Mouse (Mus musculus) left cerebral cortex, adult 18-20 months (tissue): ENCODE measurements around the gene Olfr1369-ps1. TPM values are rescaled to one million over a fixed set of nuclear protein-coding genes. Genes with fewer than 3 reads are reported as not detected.
"Not testable (repeated sequence)": the region's sequence is repeated elsewhere in the genome, so short reads cannot be mapped to it uniquely, and the experiment has no call there.

ENCODE experiments used
- DNase-seq, 2 experiments: peaks; one replicate each; pipeline ENCODE4 v3.0.0; 2021 to 2022; ENCODE audit warnings: low spot score in 2 of 2, mixed read lengths in 1 of 2
- long read RNA-seq, 2 experiments: library from polyadenylated mRNA; stranded (forward); transcript quantifications; one replicate each; pipeline ENCODE4 v2.0.0; 2021
- total RNA-seq, 2 experiments: library from RNA; stranded (reverse); gene quantifications; 2 replicates each; pipeline ENCODE4 v1.2.3; 2021

Gene Olfr1369-ps1
- not detected for total RNA-seq
- long read RNA-seq, experiment 1, result 0 reads
- long read RNA-seq, experiment 2, result 0 reads

GRCm38 (mm10) chr13:21111183-21111582 lies at the start of gene Olfr1369-ps1:
Gene Olfr1369-ps1 (plus strand): TSS chr13:21111483.
- not testable (repeated sequence) for DNase-seq

DNA sequence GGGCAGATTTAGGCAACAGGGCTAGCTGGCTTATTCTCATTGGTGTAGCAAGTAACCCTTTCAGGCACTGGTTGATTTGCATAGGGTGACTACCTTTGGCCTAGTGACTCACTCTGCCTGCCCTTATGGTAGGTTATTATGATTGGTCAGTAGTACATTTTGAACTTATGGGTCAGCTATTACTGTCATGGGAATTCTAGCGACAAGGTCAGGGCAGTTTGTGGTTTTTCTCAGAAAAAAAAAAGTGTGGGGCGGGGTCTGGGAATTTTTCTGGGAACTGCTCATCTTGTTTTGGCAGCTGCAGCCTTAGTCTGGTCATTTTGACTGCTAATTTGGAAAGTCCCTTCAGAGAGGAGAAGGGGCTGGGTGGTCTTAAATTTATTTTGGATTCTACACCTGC lies 45.3 kb upstream of the Olfr1369-ps1 start:
- no peak for DNase-seq

GRCm38 (mm10) chr13:21074847-21075246 lies 36.4 kb upstream of the Olfr1369-ps1 start, which contains the start of gene Olfr1370:
Gene Olfr1370 (minus strand): TSS chr13:21074947.
- DNase-seq, result no peak

- no peak for DNase-seq
Measured at GRCm38 (mm10) chr13:21082686-21083085, 28.6 kb upstream of the Olfr1369-ps1 start.

- no peak for DNase-seq
Measured at GRCm38 (mm10) chr13:21109759-21110158, 1.5 kb upstream of the Olfr1369-ps1 start.

- no peak for DNase-seq
Measured at GRCm38 (mm10) chr13:21110441-21110840, 842 bp upstream of the Olfr1369-ps1 start.

DNA sequence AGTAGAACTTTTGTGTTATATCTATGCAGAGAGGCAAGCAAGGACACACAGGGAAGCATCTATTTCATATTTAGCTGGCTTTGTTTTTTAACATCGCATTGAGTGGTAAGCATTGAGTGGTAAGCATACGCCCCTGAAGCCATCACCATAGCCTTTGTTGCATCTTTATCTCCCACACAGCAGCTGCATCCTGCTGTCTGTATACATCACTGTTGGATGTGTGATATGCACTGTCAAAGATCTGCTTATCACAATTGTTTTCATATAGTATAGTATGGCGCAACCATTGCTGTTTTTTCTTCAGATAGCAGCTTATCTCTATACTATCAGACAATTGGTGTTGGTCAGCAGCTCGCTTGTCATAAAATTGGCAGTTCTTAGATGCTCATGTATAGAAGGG lies 2.8 kb downstream of the Olfr1369-ps1 start:
- no peak for DNase-seq

DNA sequence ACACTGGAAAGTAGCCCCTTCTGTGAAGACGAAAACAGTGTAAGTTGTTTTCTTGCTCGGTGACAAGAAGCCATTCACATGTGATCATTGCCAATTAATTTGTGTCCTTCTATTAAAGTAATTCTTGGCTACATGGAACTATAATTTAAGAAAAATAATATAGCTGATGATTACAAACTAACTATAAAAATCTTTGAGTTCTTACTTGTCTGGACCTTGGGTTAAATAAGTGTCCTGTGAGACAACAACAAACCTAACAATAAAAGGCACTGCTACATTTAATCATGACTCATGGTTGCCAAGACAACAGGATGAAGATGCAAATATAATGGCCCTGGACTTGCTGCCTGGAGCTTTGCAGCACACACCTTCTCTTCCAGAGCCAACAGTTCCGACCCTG lies 18.1 kb downstream of the Olfr1369-ps1 start, which contains the start of gene Olfr263:
Gene Olfr263 (plus strand): TSS at position 301 of the 400 bp plus-strand sequence.
- not testable (repeated sequence) for DNase-seq

DNA sequence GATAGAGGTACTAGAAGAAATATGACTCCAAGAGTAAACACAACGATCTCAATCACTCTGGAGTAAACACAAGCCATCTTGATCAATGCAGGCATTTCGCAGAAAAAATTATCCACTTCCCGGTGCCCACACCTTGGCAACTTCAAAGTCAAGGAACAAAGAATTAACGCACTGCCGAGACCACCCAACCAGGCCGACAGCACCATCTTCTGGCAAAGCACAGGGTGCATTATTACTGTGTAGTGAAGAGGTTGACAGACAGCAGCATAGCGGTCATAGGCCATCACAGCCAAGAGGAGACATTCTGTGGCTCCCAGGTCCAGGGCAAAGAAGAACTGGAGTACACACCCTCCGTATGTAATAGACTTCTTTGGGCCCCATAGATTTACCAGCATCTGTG lies 31.1 kb downstream of the Olfr1369-ps1 start:
- no peak for DNase-seq

DNA sequence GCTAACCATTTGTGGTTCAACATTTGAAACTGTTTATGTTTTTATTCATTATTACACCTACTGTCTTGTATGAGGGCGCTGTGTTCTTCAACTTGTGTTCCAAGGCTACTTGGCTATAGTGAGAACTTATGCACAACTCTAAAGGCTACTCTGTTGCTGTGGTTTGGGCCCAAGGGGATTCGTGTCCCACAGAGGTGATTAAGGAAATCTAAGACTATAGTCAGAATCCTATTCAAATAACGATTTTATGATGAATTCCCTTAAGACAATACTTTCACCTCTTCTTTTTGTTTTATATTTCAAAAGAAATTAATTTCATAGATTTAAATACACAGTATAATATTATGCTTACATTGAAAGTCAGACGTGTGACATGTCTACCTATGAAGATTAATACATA lies 34.5 kb downstream of the Olfr1369-ps1 start, which contains the start of gene Olfr1368:
Gene Olfr1368 (minus strand): TSS at position 101 of the 400 bp plus-strand sequence.
- no peak for DNase-seq

DNA sequence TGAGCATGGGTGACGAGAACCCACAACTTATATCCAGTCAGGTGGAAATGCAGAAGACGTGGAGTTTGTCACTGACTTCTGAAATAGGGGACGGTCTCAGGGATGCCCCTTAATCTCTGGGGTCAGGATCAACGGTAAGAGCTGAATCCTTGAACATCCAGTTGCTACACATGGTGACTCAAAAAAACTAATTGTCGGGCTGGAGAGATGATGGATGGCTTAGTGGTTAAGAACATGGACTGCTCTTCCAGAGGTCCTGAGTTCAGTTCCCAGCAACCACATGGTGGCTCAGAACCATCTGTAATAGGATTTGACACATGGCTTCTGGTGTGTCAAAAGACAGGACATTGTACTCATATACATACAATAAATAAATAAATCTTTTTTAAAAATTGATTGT lies 44.6 kb downstream of the Olfr1369-ps1 start:
- DNase-seq, result no peak

GRCm38 (mm10) chr13:21158071-21158470 lies 46.8 kb downstream of the Olfr1369-ps1 start:
- DNase-seq, result no peak

GRCm38 (mm10) chr13:21158785-21159474 lies 47.6 kb downstream of the Olfr1369-ps1 start:
- peak; percentile 85 to 89 for DNase-seq

- no peak for DNase-seq
Measured at GRCm38 (mm10) chr13:21159475-21159819, 48.2 kb downstream of the Olfr1369-ps1 start.

DNA sequence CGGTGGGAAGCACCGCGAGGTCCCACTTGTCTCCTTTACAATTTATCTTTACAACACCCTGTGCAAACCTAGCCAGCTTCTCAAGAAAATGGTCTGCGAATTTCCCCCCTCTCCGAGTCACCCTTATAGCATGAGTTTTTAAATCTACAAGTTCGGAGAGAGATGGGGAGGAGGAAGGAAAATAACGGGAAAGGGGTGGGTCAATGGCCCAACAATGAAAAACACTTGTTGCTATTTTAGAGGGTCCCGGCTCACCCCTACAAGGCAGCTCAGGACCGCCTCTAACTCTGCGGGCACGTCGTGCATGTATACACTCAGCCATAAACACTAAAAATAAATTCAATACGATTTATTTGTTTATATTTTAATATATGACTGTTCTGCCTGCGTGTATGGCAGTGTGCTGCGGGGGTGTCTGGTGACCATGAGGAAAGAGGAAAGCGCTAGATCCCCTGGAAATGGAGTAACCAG lies 48.8 kb downstream of the Olfr1369-ps1 start:
- no peak for DNase-seq

DNA sequence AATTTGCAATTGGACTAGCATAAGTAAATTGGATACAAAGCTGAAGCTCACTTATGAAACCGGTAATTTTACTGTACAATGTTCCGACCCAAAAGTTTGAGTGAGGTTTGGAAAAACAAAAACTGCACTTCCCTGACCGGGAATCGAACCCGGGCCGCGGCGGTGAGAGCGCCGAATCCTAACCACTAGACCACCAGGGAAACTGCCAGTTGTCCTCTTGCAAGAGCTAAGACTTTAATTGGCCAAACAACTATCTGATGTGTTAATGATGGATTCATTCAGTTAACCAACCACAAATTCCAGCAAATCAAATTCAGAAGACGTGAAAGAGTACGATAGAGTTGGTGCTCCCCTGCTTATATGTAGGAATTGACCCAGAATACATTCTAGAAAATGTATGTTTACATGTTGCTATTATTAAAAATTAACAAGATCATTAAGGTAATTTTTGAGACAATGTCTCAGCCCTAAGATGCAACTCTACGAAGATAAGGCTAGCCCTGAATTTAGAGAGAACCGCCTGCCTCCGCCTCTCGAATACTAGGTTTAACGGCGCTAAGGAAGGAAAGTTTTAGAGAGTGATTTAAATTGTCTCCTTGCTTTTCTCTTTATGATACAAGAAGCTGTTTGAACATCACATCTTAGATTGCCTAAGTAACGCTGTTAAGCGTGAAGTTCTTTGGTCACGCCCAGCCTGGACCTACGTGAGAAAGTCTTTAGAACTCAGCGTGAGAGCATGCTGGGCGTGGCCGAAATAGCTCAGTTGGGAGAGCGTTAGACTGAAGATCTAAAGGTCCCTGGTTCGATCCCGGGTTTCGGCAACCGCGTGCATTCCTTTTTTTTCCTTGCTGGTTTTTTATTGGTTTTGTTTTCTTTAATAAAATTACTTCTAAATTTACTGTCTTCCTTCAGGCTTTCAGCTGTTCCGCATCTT lies 49.6 kb downstream of the Olfr1369-ps1 start:
- DNase-seq, result peak; percentile 92 to 95

DNA sequence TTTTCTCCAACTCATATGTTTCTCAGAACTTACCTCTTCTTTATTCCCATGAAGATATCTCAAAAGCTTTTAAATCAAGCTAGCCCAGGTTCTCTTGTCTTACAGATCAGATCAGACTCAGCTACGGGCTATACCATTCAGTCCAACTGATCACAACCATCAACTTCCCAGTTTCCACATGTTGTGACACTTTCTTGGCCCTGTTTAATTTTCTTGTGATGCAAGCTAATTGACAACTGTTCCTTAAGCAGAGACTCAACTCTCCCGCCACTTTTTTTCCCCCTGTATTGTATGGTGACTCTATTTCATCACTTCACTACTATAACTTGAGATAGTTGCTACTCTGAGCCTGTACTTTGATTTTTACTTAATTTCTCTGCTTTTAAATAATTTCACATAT lies 50.3 kb downstream of the Olfr1369-ps1 start:
- no peak for DNase-seq

DNA sequence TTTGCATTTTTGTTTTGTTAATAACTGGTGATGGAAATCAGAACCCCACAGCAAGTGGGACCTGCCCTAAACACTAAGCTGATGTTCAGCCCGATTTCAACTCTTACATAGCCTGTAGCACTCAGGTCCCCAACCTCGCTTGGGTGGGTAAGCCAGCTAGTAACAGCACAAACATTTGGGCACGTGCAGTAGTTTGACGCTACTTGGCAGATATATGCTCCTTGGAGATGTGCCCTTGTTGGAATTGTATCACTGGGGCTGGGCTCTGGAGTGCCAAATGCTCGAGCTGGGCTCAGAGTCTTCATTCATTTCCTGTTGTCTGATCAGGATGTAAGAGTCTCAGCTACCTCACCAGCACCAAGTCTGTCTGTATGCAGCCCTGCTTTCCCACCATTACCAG lies 51.3 kb downstream of the Olfr1369-ps1 start:
- DNase-seq, result no peak

DNA sequence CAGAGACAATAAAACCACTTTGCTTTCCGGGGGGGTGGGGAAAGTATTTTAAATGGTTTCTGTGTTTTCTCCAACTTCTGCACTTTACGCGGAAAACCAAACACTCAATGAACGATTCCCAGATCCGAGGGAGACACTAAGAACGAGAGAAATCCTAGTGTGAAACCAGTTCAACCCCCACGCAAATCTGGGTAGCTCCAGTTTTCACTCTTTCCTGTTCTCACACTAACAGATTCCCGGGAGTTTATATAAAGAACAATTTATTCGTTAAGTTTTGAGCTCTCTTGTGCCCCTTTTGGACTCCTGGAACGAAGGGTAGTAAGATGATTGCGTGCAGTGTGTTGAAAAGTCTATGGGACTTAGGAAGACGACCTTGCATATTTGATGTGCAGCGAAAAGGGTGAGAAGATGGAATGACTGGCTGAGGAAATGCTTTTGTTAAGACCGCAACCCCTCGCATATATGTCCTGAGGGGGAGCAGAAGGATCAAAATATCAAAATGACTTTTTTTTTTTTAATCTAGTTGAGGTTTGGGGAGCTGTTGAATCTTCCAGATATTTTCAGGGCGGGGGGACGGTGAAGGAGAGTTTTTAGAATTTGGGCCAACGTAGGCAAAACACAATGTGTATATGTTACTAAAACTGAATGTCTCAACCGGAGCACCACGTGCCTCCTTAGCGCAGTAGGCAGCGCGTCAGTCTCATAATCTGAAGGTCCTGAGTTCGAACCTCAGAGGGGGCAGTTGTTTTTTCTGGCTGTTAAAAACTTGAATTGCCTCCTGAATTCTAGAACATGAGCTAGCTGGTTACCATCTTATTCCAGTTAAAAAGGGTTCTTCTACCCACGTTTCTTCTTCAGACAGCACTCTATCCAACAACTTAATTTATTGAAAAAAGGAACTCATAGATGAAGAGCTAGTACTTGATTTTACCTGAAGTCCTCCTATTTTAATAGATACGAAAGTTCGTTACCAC lies 55.9 kb downstream of the Olfr1369-ps1 start:
- DNase-seq, result peak; percentile 83 to 86

DNA sequence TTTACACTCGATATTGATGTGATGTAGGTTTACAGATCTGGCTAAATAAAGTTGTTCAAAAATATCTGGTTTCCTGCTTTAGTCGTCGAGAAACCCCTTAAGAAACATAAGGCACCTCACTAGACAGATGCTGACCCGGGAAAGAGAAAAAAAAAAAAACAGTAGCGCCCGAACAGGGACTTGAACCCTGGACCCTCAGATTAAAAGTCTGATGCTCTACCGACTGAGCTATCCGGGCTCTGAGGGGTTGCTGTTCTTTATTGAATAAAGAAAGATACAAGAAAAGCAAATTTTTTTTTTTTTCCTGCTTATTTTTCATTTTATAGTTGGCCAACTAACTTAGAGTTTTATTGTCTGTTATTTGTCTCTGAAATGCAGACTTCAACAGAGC lies 56.6 kb downstream of the Olfr1369-ps1 start:
- DNase-seq, result peak in 1 of 2 experiments; percentile 21
